Mouse (Mus musculus) heart, postnatal 10 days (tissue): ENCODE measurements around the gene Wdr74. TPM values are rescaled to one million over a fixed set of nuclear protein-coding genes. Genes with fewer than 3 reads are reported as not detected.

Source experiments
- DNase-seq, 2 experiments: peaks; one replicate each; pipeline ENCODE4 v3.0.0; 2021
- intact Hi-C: fragments of 180-260 bp; cut with DNase I; formaldehyde crosslinking; loops from one replicate; pipeline ENCODE4 v1.15.1; 2025
- total RNA-seq, 2 experiments: library from RNA; stranded (reverse); gene quantifications; 2 replicates each; pipeline ENCODE4 v1.2.3; 2021

Gene Wdr74
- 10 to 100 TPM; 24.9 to 27.2 TPM for total RNA-seq

DNA sequence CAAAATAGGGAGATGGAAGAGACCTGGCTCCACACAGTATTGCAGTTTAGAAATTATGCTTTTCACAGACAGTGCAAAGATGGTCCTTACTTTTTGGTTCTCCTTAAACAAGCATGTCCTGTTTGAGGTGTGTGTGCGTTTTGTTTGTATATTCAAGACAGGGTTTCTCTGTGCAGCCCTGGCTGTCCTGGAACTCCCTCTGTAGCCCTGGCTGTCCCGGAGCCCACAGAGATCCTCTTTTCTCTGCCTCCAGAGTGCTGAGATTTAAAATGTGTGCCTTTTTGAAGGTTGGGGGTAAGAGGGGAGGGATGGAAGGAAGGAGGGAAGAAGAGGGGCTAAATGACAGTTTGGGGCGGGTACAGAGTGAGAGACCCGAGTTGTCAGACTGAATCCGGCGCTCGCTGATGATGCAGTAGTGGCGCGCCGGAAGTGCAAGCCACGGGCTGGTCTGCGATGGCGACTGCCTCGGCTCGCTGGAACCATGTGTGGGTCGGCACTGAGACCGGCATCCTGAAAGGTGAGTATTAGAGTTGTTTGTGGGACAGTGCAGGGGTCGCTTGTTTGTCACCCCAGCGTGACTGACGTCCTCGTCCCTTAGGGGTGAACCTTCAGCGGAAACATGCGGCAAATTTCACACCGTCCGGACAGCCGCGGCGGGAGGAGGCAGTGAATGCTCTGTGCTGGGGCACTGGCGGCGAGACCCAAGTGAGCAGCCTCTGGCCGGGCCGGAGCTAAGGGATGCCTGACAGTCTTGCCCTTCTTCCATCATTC is at the start of gene Wdr74:
Gene Wdr74 (plus strand): TSS at position 439 of the 771 bp plus-strand sequence.
- DNase-seq, result peak; percentile 94 to 97
- intact Hi-C loops, result no loop called here

DNA sequence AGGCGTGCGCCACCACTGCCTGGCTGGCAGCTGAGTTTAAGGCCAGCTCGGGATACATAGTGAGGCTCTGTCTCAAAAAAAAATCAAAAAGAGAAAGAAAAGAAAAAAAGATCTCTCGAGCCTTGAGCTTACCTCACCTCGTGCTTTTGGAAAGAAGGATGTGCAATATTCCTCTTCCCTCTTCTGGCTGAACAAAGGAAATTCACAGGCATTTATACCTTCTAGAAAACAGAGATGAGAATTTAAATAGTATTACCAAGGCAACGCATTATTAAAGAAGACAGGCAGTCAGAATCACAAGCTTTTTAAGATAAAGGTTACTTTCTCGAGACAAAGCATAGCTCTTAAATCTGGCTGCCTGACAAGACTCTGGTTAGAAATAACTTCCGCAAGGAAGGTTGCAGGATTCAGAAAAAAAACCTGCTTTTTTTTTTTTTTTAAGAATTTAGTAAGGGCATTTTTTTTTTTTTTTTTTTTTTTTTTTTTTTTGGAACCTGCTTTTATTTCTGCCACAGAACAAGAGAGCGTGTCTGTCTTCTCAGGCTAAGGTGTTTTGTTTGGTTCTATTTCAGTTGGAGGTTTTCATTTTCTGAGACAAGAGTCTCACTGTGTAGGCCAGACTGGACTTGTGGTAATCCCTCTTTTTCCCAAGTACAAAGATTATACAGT is 43.6 kb upstream of the Wdr74 start:
- intact Hi-C loops, result no loop called here
- no peak for DNase-seq

DNA sequence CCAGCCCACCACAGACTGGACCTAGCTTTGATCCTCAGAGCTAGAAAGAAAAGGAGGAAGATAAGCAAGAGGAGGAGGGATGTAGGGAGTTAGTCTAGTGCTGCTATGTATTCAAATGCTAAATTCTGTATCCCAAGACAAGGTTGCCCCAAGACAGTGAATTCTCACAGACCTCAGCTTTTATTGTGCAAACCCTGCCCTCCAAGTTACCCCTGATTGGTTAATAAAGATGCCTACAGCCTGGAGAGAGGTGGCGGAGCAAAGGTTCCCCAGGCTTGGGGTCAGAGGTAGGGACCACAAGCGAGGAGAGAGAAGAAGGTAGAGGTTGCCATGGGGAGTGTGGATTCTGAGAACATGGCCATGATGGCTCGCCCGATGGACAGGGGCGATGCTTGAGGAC is 42.9 kb upstream of the Wdr74 start:
- intact Hi-C loops, result no loop called here
- no peak for DNase-seq

DNA sequence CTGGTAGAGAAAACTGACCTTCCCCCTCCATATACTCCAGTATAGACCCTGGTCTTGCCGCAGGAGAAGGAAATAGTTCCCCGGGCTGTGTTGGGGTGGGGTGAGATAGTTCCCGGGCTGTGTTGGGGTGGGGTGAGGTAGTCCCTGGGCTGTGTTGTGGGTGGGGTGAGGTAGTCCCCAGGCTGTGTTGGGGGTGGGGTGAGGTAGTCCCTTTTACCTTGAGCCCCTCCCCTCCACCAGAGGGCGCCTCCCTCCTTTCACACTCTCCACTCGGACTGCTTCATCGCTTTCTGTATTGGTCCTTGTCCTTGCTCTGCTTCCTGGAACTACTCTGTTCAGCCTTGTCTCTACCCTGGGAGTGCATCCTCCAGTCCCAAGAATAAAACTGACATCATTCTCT is 40.3 kb upstream of the Wdr74 start:
- intact Hi-C loops, result no loop called here
- DNase-seq, result peak; percentile 21 to 43

DNA sequence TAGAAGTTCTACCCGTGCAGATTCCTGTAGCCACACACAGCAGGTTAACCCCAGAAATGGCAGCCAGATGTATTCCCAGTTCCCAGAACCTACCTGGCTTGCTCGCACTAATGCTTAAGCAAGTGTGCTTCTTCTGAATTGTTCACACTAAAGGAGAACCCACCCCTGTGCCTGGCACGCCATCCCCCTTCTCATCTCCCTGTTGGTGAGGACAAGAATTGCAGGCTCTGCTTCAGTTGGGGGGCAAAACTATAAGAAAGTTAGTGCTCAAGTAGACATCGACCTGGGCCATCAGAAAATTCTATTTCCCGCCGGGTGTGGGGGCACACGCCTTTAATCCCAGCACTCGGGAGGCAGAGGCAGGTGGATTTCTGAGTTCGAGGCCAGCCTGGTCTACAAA is 36.0 kb upstream of the Wdr74 start:
- intact Hi-C loops, result no loop called here

DNA sequence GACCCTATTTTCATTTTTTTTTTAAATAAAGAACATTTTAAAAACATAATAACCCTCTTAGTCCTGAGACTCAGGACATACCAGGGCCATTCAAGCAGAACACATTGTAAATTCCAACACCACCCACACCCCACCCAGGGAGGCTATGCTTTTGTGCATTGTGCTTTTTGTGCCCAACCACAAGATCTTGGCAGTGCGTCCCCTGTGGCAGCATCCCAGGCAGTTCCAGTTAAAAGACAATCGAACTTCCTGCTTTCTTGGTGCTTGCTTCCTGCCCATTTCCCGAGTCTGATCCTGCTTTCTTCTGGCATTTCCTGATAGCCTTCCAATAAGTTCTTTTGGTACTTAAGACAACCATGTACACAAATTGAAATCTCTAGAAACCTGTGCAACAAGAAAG is 33.2 kb upstream of the Wdr74 start:
- intact Hi-C loops, result no loop called here
- DNase-seq, result peak; percentile 22 to 50

More for the DNA sequence above, 36.0 kb upstream of the Wdr74 start:
- DNase-seq, result no peak

DNA sequence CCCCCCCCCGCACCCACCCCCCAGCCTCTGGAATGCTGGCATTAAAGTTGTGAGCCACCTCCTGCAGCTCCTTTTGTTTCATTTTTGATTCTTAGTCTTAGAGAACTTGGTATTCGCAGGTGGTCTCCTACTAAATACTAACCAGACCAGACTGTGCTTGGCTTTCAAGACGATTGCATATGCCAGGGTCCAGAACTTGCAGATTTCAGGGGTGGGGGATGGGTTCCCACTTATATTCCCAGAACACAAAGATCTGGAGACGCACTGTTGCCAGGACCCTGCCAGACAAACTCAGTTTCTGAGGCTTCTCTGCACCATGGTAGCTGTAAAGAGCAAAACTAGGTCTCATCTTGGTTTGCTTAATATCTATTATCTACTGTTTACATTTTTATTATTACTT is 32.1 kb upstream of the Wdr74 start:
- no peak for DNase-seq
- intact Hi-C loops, result no loop called here

DNA sequence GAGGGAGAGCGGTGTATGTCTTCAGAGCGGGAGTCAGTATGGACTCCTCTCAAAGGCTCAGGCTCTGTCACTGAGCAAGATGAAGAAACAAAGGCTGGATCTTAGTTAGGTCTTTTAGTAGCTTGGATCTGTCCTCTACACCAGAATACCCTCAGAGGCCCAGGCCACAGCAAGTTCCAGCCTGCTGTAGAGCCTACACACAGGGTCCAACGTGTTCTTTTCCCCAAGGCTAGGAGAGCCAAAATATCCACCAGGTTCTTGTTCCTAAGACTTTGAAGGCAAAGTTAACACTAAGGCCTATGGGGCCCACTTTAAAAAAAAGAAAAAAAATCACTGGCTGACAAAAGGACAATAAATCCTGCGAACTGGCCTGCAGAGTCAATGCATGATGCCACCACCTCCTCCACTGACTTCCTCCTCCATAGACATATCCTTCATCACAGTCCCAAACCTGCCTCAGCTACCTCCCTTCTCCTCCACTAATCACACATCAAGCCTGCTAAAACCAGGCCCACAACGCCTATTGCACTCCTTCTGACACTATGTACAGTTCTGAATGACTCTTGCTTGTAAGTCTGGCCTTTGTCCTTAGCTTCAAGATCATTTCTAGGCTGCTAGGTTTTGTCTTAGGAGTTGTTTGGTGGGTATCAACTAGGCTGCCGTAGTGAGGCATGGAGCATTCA is 30.5 kb upstream of the Wdr74 start:
- DNase-seq, result no peak
- intact Hi-C loops, result no loop called here

DNA sequence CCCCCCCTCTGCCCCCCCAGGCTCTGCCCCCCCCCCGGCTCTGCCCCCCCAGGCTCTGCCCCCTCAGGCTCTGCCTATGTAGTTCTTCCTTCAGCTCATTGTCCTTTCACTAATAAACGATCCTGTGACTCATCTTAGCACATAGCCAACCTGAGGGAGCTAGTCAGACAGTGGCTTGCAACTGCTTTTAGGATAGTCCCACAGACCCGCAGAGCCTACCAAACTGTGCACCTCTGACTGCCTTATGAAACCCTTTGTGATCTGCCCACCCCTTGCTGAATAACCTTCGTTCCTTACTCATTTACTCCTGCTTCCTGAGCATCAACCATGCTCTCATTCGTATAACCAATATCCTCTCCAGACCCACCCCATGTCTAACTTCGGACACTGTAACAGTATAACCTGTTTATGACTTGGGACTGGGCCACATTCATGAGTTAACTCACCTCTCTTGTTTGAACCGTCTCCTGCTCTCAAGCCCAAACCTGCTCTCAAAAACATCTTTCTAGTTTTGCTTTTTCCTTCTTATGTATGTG is 29.4 kb upstream of the Wdr74 start:
- intact Hi-C loops, result no loop called here
- no peak for DNase-seq

DNA sequence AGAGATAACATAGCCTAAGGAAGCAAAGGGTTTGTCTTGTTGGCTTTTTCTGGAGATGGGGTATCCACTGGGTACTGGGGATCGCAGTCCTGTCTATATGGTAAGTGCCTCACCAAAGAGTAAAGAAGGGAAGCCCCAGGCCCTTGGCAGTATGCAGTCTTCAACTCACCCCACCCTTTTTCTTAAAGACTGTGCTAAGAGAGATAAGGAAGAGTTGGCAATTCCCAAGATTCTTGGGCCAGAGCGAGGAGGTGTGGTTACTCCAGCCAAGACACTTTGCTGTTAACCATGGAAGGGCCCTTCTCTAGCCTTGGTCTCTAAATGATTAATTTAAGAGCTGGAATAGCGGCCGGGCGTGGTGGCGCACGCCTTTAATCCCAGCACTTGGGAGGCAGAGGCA is 28.7 kb upstream of the Wdr74 start:
- no peak for DNase-seq
- intact Hi-C loops, result no loop called here

DNA sequence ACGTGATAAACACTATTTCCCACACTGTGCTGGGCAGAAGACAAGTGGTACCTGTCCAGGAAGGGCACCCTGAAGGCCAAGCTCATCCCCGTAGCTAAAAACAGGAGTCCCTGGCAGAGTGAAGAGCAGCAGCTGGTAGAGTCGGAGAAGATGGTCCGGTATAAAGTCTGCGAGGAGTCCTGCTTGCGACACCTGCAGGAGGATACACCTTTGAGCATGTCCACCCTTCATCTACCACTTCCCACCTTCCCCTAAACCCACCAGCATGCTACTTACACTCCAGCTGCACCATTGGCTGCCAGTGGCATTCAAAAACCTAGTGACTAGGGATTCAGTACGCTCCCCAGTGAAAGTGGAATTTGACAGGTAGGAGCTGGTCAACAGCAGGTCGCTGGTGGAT is 26.7 kb upstream of the Wdr74 start:
- no peak for DNase-seq
- intact Hi-C loops, result no loop called here

DNA sequence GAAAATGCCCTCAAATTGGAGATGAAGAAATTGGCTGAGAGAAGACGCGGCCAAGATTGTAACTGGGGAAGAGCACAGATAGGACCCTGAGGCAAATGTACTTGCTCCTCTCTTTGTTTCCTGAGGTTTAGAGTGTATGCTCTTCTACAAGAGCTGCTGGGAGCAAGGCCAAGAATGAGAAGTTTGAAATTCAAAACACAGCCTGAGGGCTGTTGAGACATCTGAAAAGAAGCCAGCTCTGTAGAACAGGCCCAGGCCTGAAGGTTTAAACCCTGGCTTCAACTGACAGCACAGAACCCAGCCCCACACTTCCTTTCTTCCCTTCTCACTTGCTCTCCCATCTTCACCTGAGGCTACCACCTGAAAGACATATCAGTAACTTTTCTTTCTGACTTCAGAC is 25.6 kb upstream of the Wdr74 start:
- DNase-seq, result peak; percentile 49 to 56
- intact Hi-C loops, result no loop called here

DNA sequence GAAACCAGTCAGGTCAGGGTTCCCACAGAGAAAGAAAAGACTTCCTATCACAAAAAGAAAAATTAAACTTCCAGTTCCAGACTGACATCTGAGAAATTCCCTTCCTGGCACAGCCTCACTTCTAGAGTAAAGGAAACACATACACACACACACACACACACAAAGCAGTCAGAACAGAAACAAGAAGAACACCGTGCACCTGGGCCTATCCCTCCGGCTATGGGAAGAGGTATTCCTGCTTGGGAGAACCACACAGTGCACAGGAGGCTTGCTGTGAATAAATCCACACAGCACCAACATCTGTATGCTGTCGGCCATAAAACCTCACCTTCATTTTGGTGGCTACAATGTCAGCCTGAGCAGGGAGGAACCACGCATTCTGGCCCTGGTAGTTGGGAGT is 24.1 kb upstream of the Wdr74 start:
- no peak for DNase-seq
- intact Hi-C loops, result no loop called here

DNA sequence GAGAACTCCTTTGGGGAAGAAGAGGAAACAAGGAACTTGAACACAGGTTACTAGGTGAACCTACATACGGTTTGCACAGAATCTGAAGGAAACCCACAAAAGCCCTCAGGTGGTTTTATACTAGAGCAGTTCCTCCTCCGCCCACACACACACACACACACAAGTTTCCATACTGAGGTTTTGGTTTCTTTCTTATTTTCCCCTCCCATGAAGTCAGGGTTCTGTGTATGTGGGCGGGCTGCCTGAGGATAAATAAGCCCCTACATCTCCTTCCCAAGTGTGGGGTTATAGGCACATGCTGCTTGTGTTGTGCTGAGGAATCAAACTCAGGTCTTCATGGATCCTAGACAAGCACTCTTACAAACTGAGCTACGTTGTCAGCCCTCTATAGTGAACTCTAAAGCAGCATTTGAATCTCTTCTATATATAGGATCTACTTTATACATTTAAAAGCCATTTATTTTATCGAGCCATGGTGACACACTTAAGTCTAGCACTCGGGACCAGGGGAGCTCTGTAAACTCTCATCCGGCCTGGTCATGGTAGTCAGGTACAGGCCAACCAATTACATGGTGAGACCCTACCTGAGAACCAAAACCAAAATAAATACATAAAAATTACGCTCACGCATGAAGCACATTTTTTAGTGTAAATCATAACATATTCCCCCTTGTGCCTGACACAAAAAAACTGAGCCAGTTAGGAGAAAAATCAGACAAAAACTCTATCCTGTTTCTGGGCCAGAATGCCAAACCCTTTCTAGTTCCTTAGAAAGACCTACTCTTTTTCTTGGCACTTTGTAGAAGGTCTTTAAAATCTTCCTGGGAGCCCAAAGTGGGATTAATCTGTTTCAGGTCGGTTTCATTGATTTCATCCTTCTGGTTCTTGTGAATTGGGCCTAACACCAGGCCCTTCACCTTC is 23.4 kb upstream of the Wdr74 start:
- DNase-seq, result no peak
- intact Hi-C loops, result no loop called here

DNA sequence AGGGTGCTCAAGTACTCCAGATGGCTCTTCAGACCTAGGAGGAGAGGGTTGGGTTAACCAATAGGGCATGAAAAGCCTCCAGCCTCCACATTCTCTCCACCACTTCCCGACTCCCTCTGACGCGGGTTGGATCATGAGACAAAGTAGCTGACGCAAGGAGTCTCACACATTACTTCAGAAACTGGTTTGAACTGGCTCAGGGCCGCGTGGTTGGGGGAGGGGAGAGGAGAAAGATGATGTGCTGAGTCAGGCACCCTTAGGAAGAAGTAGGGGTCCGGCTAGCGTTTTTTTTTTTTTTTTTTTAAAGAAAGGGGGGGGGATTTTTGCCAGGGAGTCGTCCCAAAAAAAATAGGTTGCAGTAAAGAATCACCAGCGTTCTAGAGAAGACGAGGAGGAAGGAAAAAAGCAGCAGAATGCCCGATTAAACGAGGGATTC is 22.7 kb upstream of the Wdr74 start:
- peak; percentile 76 to 84 for DNase-seq
- intact Hi-C loops, result no loop called here

DNA sequence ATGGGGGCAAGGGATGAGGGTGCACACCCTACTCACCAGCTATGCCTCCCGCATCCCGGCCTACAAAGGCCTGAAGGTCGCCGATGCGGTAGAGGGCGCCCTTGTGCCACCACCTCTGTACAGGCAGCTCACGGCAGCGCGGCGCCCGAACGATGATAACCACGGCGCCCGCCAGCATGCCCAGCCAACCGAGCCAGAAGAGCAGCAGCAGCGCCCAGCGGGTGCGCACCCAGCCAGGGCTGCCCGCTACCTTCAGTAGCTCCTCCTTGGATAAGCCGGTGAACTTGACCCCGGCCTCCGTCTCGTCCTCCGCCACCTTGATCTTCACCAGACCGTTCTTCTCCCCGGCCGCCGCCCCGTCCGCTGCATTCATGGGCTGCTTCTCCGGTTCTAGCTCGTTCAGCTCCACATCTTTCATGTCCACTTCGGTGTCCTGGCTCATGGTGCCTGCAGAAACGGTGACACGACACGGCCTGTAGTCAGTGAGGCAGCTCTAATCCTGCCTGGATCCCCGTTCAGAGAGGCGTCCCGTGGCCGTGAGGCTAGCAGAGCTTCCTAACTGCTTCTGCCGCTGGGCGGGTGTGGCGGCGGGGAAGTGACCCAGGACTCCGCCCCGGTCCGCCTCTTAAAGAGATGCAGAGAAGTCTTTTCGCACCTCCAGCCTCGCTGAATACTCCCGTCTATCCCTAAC is 22.2 kb upstream of the Wdr74 start:
- intact Hi-C loops, result no loop called here
- DNase-seq, result peak; percentile 95 to 96

DNA sequence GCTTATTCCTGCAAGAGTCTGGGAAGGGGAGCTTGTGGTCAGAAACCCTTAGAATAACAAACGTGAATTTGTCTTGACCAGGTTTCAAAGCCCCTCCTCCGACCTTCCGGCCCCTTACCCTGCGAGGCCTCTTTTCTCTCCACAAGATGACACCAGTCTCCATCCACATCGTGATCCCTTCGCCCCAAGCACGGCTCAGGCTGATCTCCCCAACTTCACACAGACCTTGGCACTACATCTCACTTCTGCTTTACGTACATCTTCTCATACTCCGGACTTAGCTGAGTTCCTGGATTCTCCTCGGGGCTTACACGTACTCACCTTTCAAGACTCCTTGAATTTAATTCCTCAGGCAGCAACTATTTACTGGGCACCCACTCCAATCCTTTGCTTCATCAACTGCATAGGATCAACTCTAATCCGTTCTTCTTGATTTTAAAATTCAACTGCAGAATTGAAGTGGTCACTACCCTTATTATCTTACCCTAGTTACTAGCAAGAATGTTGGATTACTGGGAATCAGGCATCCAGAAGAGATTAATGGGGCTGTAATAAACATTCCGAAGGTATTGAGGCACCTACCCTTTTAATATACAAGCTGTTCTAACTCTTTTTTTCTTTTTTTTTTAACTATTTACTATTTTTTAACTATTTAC is 21.5 kb upstream of the Wdr74 start:
- intact Hi-C loops, result no loop called here
- DNase-seq, result no peak

DNA sequence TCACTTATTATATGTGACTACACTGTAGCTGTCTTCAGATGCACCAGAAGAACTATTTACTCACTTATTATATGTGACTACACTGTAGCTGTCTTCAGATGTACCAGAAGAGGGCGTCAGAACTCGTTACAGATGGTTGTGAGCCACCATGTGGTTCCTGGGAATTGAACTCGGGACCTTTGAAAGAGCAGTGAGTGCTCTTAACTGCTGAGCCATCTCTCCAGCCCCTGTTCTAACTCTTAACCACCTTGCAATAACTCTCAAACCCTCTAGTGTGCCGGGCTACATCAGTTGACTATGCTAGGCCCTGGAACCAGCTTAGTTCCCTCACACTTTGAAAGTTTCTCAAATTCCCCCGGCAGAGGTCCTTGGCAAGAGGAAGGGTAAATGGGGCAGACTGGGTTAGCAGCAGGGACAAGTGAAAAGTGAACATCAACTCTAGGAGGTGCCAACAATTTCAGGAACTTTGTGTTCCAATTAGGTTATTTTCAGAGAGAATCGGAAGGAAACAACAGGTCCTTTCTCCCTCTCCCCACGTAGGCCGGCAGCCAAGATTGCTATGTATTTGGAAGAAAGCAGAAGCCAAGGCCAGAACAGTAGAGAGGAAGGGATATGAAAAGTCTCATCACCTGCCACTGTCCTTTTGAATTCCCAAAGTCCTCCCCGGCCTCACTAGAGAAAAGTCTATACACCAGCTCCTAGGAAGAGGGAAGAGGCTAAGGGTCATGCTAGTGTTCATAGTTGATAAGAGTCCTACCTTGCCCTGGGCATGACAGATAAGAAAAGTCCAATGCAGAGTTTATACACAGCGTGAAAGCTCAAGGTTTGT is 20.8 kb upstream of the Wdr74 start:
- intact Hi-C loops, result no loop called here
- peak in 1 of 2 experiments; percentile 29 for DNase-seq
